Comparison of ENCODE assay signal across 8 mouse cellular contexts in genomic region chr2:156613541-156614257, GRCm38 (mm10). TPM values are rescaled to one million over a fixed set of nuclear protein-coding genes. Genes with fewer than 3 reads are reported as not detected.
DNase-seq lines count a peak whose midpoint lies in the region; ATAC-seq and TF ChIP-seq lines count a peak whose summit lies in the region.

TSS of gene Dlgap4 (plus strand) at chr2:156613705.

- H3K4me2 ChIP-seq in kidney, postnatal 0 days (ENCODE audit: low read length), result peak within 1 kb of the TSS; percentile 97

- peak within 1 kb of the TSS; percentile 20 for H3K27ac ChIP-seq in heart, adult 2 months
- no peak within 1 kb of the TSS for H3K27ac ChIP-seq in kidney, postnatal 0 days

- no peak for TF ChIP-seq EP300 in heart, adult 2 months (IDR thresholded peaks at IDR 0.05; ENCODE audit: insufficient read depth, low read depth, low read length)

- 1% methylated on average over 70 of the region's 103 CpGs for WGBS in heart, adult 2 months
- WGBS in kidney, postnatal 0 days, result under 1% methylated on average over 70 of the region's 103 CpGs

- no peak for DNase-seq in layer of hippocampus, adult 8-10 months (ENCODE audit: low spot score in 2 of 2)
- no peak for DNase-seq in layer of hippocampus, adult 9-11 months
- no peak for DNase-seq in Patski (ENCODE audit: low read depth, low spot score)
- DNase-seq in embryo, embryonic 10 days (ENCODE audit: low spot score), result peak; percentile 47
- peak; percentile 29 to 50 for DNase-seq in heart, adult 2 months
- DNase-seq in kidney, postnatal 0 days (ENCODE audit: low spot score), result peak; percentile 27
- DNase-seq in yolk sac, embryonic 10.5 days (ENCODE audit: low spot score), result peak; percentile 45

- H3K36me3 ChIP-seq in heart, adult 2 months (ENCODE audit: control insufficient read depth, insufficient read depth, low read length), result no peaks in the 10 kb centered on the region
- H3K36me3 ChIP-seq in kidney, postnatal 0 days (ENCODE audit: insufficient read depth, low read length), result no peaks in the 10 kb centered on the region

- peak within 1 kb of the TSS; percentile 85 for H3K9ac ChIP-seq in heart, adult 2 months (ENCODE audit: low read depth, low read length)
- peak within 1 kb of the TSS; percentile 49 for H3K9ac ChIP-seq in kidney, postnatal 0 days (ENCODE audit: low read depth, low read length)

- POLR2A ChIA-PET in Patski (lab: Charles Lee), result interaction anchor here (0.7 kb wide), 1 partner anchor 22 kb away, joined by 5 read pairs; no protein-coding TSS in a partner anchor

- peak; percentile 22 for ATAC-seq in Patski
- ATAC-seq in kidney, postnatal 0 days (replicated peaks; ENCODE audit: low FRiP score, low read depth), result peak; percentile 42; the same call in 1 of the 2 replicates
- no peak for ATAC-seq in megakaryocyte-erythroid progenitor cell, adult 5-6 weeks (replicated peaks; ENCODE audit: low FRiP score, low TSS enrichment, poor library complexity, severe bottlenecking)

- peak within 1 kb of the TSS; percentile 65 for H3K4me3 ChIP-seq in heart, adult 2 months
- H3K4me3 ChIP-seq in kidney, postnatal 0 days (replicated peaks; ENCODE audit: low read depth, low read length), result peak within 1 kb of the TSS; percentile 59

- peaks cover 47% of the 10 kb centered on the region for H3K27me3 ChIP-seq in Patski
- peaks cover 8% of the 10 kb centered on the region for H3K27me3 ChIP-seq in heart, adult 2 months (ENCODE audit: control insufficient read depth, insufficient read depth, low read length)
- H3K27me3 ChIP-seq in kidney, postnatal 0 days (ENCODE audit: insufficient read depth, low read length), result peaks cover 50% of the 10 kb centered on the region

- CTCF ChIA-PET in Patski (lab: Charles Lee), result no interaction called here

- no peaks in the 10 kb centered on the region for H3K79me2 ChIP-seq in heart, adult 2 months (replicated peaks; ENCODE audit: control insufficient read depth, insufficient read depth, low read length)

- no peak for TF ChIP-seq POLR2A in heart, adult 2 months (IDR thresholded peaks at IDR 0.05; ENCODE audit: insufficient read depth, low read depth, low read length)

- no peaks in the 10 kb centered on the region for H3K9me3 ChIP-seq in kidney, postnatal 0 days (replicated peaks; ENCODE audit: low read length)

- no peaks in the 10 kb centered on the region; the same call in 1 of the 2 replicates for H3K4me1 ChIP-seq in heart, adult 2 months (ENCODE audit: control insufficient read depth, insufficient read depth, low read length)
- no peaks in the 10 kb centered on the region; the same call in 1 of the 2 replicates for H3K4me1 ChIP-seq in kidney, postnatal 0 days (replicated peaks; ENCODE audit: insufficient read depth, low read length)

- in situ Hi-C loops in Patski (cut with MboI; ENCODE audit: low pct_unique_long_range_greater_than_20kb), result no loop called here

- intact Hi-C loops in heart, adult 2 months (cut with DNase I), result loop anchor here (1.0 kb wide), 1 partner anchor 92 kb away; no protein-coding TSS in a partner anchor

- no peak for TF ChIP-seq CTCF in Patski (IDR thresholded peaks at IDR 0.05)
- TF ChIP-seq CTCF in heart, adult 2 months (IDR thresholded peaks at IDR 0.05), result no peak
- TF ChIP-seq CTCF in kidney, postnatal 0 days (IDR thresholded peaks at IDR 0.05; ENCODE audit: low read depth), result no peak

RNA-seq across cellular contexts. Expression of gene Dlgap4, which starts in this region (rescaled TPM):
- total RNA-seq in layer of hippocampus, adult 8-10 months (2022), result 100 to 1,000 TPM; 180 to 193 (median 189) TPM
- 44.7 TPM for polyA plus RNA-seq in Patski (2021)
- total RNA-seq in heart, adult 2 months (2021), result 10 to 100 TPM; 31.3 to 32.5 TPM
- 61.0 and 61.5 TPM in 2 replicates for polyA plus RNA-seq in heart, adult 2 months (2012; rRNA removed)
- polyA plus RNA-seq in kidney, postnatal 0 days (2015; fragmentation: Nextera tagmentation; extraction: Ambion mirVana), result 61.1 and 65.6 TPM in 2 replicates
- total RNA-seq in megakaryocyte-erythroid progenitor cell, adult 5-6 weeks (2014; fragmentation: Nextera tagmentation), result 9.0 and 23.4 TPM in 2 replicates
- total RNA-seq in megakaryocyte-erythroid progenitor cell, adult 5-6 weeks (2017), result 4.0 and 10.9 TPM in 2 replicates

Comparison
In these comparisons a context has a peak if more than half of its experiments do, and no peak if none do; other contexts are left out.
1. RNA of gene Dlgap4 (total RNA-seq): 180 to 193 TPM in layer of hippocampus, adult 8-10 months; 31.3 to 32.5 TPM in heart, adult 2 months and 4.0 to 23.4 TPM in megakaryocyte-erythroid progenitor cell, adult 5-6 weeks; every median in the first group is over 4 times any median in the second.
2. DNase-seq: peak in embryo, embryonic 10 days (single experiment), heart, adult 2 months (2 of 2), kidney, postnatal 0 days (single experiment) and yolk sac, embryonic 10.5 days (single experiment); none in layer of hippocampus, adult 8-10 months (0 of 2), layer of hippocampus, adult 9-11 months (single experiment) and Patski (single experiment).